Mouse (Mus musculus) neural tube, embryonic 15.5 days (tissue): ENCODE measurements at regions not wholly inside any gene's neighbourhood (a gene's known extent, or its start where the extent isn't known, plus 50 kb on each side); places are given as distances from the start of the nearest gene placed in this dataset.

Experiments
- ATAC-seq: fragments of 200-750 bp; cut with Nextera tagmentation; 2 replicates; pipeline ENCODE4 v1.8.0; 2017; ENCODE audit warnings: mild to moderate bottlenecking, moderate TSS enrichment, moderate library complexity; ENCODE audit not compliant: low FRiP score
- H3K27ac ChIP-seq: fragments of 300-500 bp; sonication (generic); replicated peaks from 2 replicates; pipeline ENCODE4 v1.5.1; 2015; ENCODE audit warnings: mild to moderate bottlenecking, inconsistent platforms
- H3K27me3 ChIP-seq: fragments of 300-500 bp; sonication (generic); replicated peaks from 2 replicates; pipeline ENCODE4 v1.6.1; 2015; ENCODE audit warnings: inconsistent platforms
- H3K36me3 ChIP-seq: fragments of 300-500 bp; sonication (generic); 2 replicates; pipeline ENCODE4 v1.6.1; 2015; ENCODE audit warnings: inconsistent platforms
- H3K4me1 ChIP-seq: fragments of 300-500 bp; sonication (generic); 2 replicates; pipeline ENCODE4 v1.6.1; 2015; ENCODE audit warnings: inconsistent platforms
- H3K4me2 ChIP-seq: fragments of 300-500 bp; sonication (generic); 2 replicates; pipeline ENCODE4 v1.6.1; 2015; ENCODE audit warnings: inconsistent platforms, mild to moderate bottlenecking, moderate library complexity
- H3K4me3 ChIP-seq: fragments of 300-500 bp; sonication (generic); replicated peaks from 2 replicates; pipeline ENCODE4 v1.5.1; 2015; ENCODE audit warnings: mild to moderate bottlenecking, inconsistent platforms
- H3K9ac ChIP-seq: fragments of 300-500 bp; sonication (generic); replicated peaks from 2 replicates; pipeline ENCODE4 v1.6.1; 2015; ENCODE audit warnings: mild to moderate bottlenecking, inconsistent platforms
- H3K9me3 ChIP-seq: fragments of 300-500 bp; sonication (generic); replicated peaks from 2 replicates; pipeline ENCODE4 v1.6.1; 2016; ENCODE audit warnings: inconsistent platforms
- WGBS: fragments of 180-500 bp; shearing (Covaris S2); methylation state at CpG from one replicate; pipeline ENCODE4 v1.1.7; 2015; ENCODE audit warnings: mixed read lengths; 5-methylcytosine and 5-hydroxymethylcytosine counted together

DNA sequence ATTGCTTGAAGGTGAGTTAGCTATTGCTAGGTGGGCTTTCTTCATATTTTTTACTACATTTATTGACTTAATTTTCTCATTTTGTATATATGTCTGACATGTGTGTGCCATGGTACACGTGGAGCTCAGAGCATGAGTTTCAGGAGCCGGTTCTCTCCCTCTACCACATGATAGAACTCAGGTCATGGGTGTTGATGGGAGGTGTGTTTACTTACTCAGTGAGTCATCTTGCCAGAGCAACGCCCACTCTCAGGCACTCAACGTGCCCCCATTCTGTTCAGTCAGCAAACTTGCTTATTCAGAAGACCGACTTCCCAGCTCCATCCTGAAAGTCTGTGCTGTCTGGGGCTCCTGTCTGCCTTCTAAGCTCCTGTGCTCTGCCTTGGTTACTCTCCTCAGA is 250.8 kb upstream of the Gadl1 start:
- Histone ChIP-seq H3K4me2 (no peak overlapping the region), H3K27me3 (no peaks in the 10 kb centered on the region), H3K4me3 (no peak overlapping the region), H3K27ac (no peak overlapping the region), H3K4me1 (no peaks in the 10 kb centered on the region), H3K36me3 (no peaks in the 10 kb centered on the region), H3K9me3 (no peaks in the 10 kb centered on the region), H3K9ac (no peak overlapping the region)
- ATAC-seq, result no peak
- WGBS, result 86% methylated on average over 5 of the region's 5 CpGs

DNA sequence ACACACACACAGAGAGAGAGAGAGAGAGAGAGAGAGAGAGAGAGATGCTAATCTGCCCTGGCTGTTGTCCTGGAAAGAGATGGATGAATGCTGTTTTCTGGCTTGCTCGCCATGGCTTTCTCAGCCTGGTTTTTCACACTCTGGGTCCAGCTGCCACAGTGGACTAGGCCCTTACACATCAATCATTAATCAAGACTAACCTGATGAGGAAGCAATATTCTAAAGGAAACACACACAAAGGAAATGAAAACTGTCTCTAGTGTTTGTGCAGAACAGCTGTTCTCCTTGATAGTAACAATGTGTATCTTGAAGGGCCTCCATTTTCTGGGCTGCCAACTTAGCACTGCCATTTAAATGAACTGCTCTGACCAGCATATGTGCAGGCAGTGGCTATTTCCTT is 248.9 kb upstream of the Gadl1 start:
- H3K4me3 ChIP-seq, result no peak overlapping the region
- H3K4me1 ChIP-seq, result no peaks in the 10 kb centered on the region
- H3K27ac ChIP-seq, result no peak overlapping the region
- no peaks in the 10 kb centered on the region for H3K9me3 ChIP-seq
- WGBS, result 80% methylated on average over 1 of the region's 1 CpGs
- H3K36me3 ChIP-seq, result no peaks in the 10 kb centered on the region
- no peak overlapping the region for H3K4me2 ChIP-seq
- ATAC-seq, result no peak
- H3K27me3 ChIP-seq, result no peaks in the 10 kb centered on the region
- H3K9ac ChIP-seq, result no peak overlapping the region

DNA sequence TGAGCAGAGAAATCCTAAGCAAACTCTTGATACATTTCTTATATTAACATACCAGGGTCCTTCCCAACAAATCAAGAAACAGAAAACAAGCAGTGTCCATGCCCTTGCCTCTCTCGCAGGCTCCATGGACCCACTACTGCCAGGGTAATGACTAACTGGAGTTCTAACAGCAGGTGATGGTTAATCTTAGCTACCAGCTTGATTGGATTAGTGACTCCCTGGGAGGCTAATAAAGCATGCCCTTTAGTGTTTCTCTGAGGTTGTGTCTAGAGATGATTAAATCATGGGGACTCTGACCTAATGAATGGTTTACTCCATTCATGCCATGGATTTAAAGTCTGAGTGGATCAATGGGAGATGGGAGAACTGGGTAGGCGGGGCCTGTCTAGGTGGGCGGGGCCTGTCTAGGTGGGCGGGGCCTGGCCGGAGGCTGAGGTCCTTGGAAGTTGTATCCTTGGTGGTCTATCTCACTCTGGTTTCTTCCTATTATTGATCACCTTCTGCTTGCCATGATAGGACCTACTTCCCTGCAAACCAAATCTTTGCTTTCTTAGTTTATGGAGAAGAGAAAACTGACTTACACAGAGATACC is 247.3 kb upstream of the Gadl1 start:
- ATAC-seq, result no peak
- no peaks in the 10 kb centered on the region for H3K27me3 ChIP-seq

DNA sequence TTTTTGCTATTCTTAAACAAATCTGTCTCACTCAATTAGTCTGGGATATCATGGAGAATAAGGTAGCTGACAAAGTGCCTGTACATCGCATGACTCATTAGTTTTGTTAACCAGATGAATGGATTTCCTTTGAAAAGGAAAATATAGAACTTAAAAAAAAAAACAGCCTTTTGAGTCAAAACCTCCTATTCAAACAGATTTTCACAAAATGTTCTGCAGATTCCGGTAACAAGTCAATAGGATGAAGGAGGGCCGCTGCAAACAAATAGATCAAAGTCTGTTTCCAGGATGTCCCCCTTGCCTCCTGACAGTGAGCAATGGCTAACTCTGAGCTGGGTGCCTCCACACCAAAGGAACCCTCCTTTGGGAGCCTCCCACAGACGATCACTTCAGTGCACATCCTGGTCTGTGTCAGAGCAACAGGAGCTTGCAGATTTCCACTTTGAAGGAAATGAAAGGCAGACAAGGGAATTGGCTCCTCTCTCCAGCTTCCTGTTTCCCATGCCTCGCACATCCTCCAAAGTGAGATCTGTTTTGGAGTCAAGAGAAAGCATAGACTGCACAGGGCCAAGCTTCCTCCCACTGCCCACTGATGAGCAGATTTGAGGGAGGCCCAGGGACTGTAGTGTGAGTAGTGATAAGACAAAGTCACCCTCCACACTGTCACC is 243.8 kb upstream of the Gadl1 start:
- Histone ChIP-seq H3K27ac (peak overlapping the region; percentile 39; the same call in 1 of the 2 replicates), H3K9ac (no peak overlapping the region), H3K4me2 (no peak overlapping the region), H3K27me3 (no peaks in the 10 kb centered on the region), H3K4me3 (no peak overlapping the region), H3K4me1 (no peaks in the 10 kb centered on the region), H3K36me3 (no peaks in the 10 kb centered on the region), H3K9me3 (no peaks in the 10 kb centered on the region)
- no peak for ATAC-seq
- 37% methylated on average over 5 of the region's 5 CpGs for WGBS

More for the DNA sequence above, 247.3 kb upstream of the Gadl1 start:
- WGBS, result 75% methylated on average over 5 of the region's 5 CpGs
- Histone ChIP-seq H3K4me2 (no peak overlapping the region), H3K4me1 (no peaks in the 10 kb centered on the region), H3K9me3 (no peaks in the 10 kb centered on the region), H3K36me3 (no peaks in the 10 kb centered on the region), H3K4me3 (no peak overlapping the region), H3K27ac (no peak overlapping the region), H3K9ac (no peak overlapping the region)

DNA sequence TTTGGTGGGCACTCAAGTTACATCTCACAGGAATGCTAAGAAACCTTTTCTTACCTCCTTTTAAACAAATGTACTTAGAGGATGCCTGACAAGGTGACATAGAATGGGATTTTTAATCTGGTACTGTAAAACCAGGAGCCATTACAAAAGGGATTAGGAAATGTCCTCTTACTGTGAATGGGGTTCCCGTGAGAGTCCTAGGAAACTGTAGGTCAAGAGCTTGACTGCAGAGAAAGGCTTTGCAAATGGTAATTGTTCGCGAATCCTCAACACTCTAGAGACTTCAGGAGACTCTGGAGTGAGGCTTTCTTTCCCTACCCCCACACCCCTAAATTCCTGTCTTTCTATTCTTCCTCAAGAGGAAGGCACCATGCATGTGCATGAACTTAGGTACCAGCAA is 242.7 kb upstream of the Gadl1 start:
- no peak overlapping the region for H3K27ac ChIP-seq
- 80% methylated on average over 3 of the region's 3 CpGs for WGBS
- no peak overlapping the region for H3K4me2 ChIP-seq
- no peak overlapping the region for H3K9ac ChIP-seq
- H3K4me1 ChIP-seq, result no peaks in the 10 kb centered on the region
- no peaks in the 10 kb centered on the region for H3K9me3 ChIP-seq
- no peak for ATAC-seq
- H3K27me3 ChIP-seq, result no peaks in the 10 kb centered on the region
- no peak overlapping the region for H3K4me3 ChIP-seq
- H3K36me3 ChIP-seq, result no peaks in the 10 kb centered on the region

DNA sequence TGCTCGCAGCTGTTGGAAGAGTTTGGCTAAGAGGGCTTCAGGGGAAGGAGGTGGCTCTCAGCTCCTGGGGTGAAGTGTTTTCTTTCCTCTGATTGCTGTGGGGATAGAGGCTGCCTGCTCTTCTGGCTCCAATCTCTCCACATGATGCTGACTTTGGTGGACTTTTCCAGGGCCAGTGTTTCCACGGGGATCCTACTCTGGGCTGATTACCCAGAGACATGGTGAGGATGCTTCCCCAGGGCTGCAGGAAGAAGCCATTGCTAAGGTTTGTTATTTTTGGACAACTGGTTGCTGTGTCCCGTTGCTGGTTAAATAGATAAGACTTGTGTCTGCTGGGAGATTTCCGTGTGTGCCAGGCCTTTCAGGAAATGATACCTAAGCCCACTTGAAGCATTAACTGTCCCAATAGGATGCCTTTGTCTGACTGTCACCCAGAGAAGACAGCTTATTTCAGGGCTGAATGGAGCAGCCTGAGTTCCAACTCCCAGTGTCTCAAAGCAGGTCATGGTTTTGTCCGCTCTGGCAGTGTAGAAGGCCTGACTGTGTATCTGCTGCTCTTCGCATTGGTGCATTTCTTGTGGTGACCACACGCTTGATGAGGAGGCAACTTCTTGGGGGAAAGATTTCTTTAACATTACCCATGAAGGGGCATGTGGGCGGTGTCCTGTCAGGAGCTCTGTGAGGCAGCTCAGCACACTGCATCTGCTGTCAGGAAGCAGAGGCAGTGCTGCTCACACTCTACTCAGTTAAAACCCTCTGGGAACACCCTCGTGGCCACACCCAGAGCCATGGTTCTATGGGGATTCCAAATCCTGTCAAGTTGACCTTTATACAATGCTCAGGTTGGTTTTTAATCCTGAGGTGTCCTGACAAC is 228.3 kb upstream of the Gadl1 start:
- no peak overlapping the region for H3K9ac ChIP-seq
- H3K9me3 ChIP-seq, result no peaks in the 10 kb centered on the region
- H3K4me2 ChIP-seq, result no peak overlapping the region
- H3K4me3 ChIP-seq, result no peak overlapping the region
- ATAC-seq, result no peak
- H3K27me3 ChIP-seq, result no peaks in the 10 kb centered on the region
- H3K27ac ChIP-seq, result no peak overlapping the region
- 67% methylated on average over 9 of the region's 9 CpGs for WGBS
- H3K36me3 ChIP-seq, result no peaks in the 10 kb centered on the region
- H3K4me1 ChIP-seq, result peaks cover 7% of the 10 kb centered on the region; the same call in 1 of the 2 replicates

DNA sequence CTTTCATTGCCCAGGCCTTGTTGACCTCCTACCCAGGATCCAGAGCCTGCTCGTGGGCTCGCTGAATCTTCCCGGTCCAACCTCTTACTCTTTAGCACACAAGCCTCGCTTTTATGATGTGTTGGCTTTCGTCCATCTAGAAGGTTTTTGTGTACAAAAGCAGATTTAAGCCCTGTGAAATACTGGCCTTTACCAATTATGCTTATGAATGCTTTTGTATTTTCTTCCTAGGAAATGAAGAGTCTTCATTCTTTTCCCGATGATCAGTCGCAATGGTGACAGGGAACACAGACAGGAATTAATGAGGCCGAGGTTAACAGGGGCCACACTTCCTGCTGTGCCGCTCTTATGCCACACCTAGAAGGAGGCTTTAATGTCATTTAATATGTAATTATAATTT is 227.4 kb upstream of the Gadl1 start:
- WGBS, result 41% methylated on average over 9 of the region's 9 CpGs
- no peak overlapping the region for H3K4me2 ChIP-seq
- peaks cover 7% of the 10 kb centered on the region; the same call in 1 of the 2 replicates for H3K4me1 ChIP-seq
- H3K27me3 ChIP-seq, result no peaks in the 10 kb centered on the region
- no peak overlapping the region for H3K9ac ChIP-seq
- no peak overlapping the region for H3K27ac ChIP-seq
- no peaks in the 10 kb centered on the region for H3K36me3 ChIP-seq
- H3K4me3 ChIP-seq, result no peak overlapping the region
- H3K9me3 ChIP-seq, result no peaks in the 10 kb centered on the region
- ATAC-seq, result no peak

DNA sequence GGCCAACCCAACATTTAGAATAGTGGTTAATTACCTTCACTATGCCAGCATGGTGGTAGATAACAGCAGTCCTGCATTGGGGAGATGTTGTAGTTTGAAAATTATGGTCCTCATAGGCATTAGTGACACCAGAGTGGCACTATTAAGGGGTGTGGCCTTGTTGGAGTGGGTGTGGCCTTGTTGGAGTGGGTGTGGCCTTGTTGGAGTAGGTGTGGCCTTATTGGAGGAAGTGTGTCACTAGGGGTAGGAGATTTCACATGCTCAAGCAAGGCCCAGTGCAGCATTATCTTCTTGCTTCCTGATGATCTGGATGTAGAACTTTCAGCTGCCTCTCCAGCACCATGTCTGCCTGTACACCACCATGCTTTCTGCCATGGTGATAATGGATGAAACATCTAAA is 225.3 kb upstream of the Gadl1 start:
- Histone ChIP-seq H3K9me3 (no peaks in the 10 kb centered on the region), H3K4me3 (no peak overlapping the region), H3K27me3 (no peaks in the 10 kb centered on the region), H3K36me3 (no peaks in the 10 kb centered on the region), H3K27ac (no peak overlapping the region), H3K9ac (no peak overlapping the region), H3K4me2 (no peak overlapping the region), H3K4me1 (peaks cover 7% of the 10 kb centered on the region; the same call in 1 of the 2 replicates)
- no peak for ATAC-seq

DNA sequence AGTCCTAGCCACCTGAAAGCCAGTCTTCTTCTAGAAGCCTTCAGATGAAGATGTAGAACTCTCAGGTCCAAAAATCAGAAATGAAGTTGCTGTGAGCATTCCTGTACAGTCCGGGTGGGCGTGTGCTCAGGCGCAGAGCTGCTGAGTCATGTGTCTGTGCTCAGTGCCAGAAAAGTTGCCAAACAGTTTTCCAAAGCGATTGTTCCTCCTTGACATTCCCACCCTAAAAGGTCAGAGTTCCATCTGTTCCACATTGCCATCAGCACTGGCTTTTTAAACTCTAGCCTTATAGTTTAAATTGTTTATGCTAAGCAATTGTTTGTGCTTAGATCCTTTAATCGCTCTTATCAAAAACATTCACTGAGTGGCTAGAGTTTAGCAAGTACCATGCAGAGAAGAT is 222.7 kb upstream of the Gadl1 start:
- no peak for ATAC-seq
- H3K4me3 ChIP-seq, result no peak overlapping the region
- no peaks in the 10 kb centered on the region for H3K36me3 ChIP-seq
- peaks cover 6% of the 10 kb centered on the region; the same call in 1 of the 2 replicates for H3K4me1 ChIP-seq
- no peak overlapping the region for H3K4me2 ChIP-seq
- H3K27me3 ChIP-seq, result no peaks in the 10 kb centered on the region
- WGBS, result 96% methylated on average over 5 of the region's 5 CpGs
- no peak overlapping the region for H3K27ac ChIP-seq
- no peaks in the 10 kb centered on the region for H3K9me3 ChIP-seq
- no peak overlapping the region for H3K9ac ChIP-seq

DNA sequence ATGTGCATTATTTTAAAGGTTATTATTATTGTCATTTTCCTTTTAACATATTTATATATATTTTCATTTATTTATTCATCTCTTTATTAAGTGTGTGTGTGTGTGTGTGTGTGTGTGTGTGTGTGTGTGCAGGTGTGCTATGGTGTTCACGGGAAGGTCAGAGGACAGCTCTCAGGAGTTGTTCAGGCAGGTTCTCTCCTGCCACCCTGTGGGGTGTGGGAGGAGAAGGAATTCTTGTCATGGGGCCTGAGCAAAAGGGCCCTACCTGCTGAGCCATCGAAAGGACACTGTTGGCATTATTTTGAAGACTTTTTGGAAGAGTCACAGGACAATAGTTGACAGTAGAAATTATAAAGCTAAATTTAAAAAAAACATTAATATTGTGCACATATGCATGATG is 216.4 kb upstream of the Gadl1 start:
- ATAC-seq, result no peak
- Histone ChIP-seq H3K9me3 (no peaks in the 10 kb centered on the region), H3K27ac (no peak overlapping the region), H3K27me3 (no peaks in the 10 kb centered on the region), H3K36me3 (no peaks in the 10 kb centered on the region), H3K4me1 (0 out of 2 replicates have a peak, but pooled peaks cover 6% of the 10 kb centered on the region), H3K4me2 (no peak overlapping the region), H3K4me3 (no peak overlapping the region), H3K9ac (no peak overlapping the region)
- 66% methylated on average over 2 of the region's 2 CpGs for WGBS

DNA sequence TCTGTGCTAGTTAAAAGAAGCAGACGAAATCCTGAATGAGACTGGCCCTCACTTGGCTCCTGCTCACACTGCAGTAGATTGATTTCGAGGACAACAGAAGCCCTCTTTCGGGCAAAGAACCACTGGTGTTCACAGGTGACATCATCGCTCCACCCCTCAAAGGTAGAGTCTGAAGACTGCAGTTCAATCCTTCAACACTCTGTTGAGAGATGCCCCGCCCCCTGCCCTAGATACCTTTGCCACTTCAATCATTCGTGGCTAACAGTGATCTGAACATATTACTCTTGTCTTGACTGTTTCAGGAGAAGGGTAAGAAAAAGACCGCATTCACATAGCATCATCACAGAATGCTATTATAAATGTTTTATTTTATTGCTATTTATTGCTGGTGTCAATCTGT is 205.5 kb upstream of the Gadl1 start:
- Histone ChIP-seq H3K4me2 (no peak overlapping the region), H3K9ac (no peak overlapping the region), H3K4me3 (no peak overlapping the region), H3K27ac (no peak overlapping the region), H3K27me3 (no peaks in the 10 kb centered on the region), H3K36me3 (no peaks in the 10 kb centered on the region), H3K4me1 (peaks cover 7% of the 10 kb centered on the region), H3K9me3 (no peaks in the 10 kb centered on the region)
- no peak for ATAC-seq
- whole genome bisulfite sequencing, result 89% methylated on average over 7 of the region's 7 CpGs

DNA sequence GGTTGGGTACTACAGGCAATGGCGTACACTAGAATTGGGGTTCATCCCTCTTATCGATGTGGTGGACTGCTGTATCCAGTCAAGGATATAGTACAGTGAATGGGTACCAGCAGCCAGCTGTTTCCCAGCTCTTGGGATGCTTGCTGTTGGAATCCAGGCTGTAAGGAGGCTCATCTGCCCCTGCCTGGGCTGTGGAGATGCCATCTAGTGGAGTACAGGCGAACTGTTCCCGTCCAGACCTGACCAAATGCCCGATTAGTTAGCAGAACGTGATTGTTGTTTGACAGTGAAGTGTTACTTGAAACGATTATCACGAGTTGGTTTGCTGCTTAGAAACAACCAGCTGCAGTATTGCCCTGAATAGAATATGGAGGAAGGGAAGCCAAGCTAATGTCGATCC is 205.0 kb upstream of the Gadl1 start:
- no peaks in the 10 kb centered on the region for H3K27me3 ChIP-seq
- 45% methylated on average over 9 of the region's 9 CpGs for WGBS
- no peaks in the 10 kb centered on the region for H3K36me3 ChIP-seq
- no peak for ATAC-seq
- no peak overlapping the region for H3K27ac ChIP-seq
- no peaks in the 10 kb centered on the region for H3K9me3 ChIP-seq
- H3K4me1 ChIP-seq, result peaks cover 7% of the 10 kb centered on the region
- no peak overlapping the region for H3K4me2 ChIP-seq
- H3K9ac ChIP-seq, result no peak overlapping the region
- H3K4me3 ChIP-seq, result no peak overlapping the region
